Mouse (Mus musculus): ENCODE measurements around the gene Olfr559. TPM values are rescaled to one million over a fixed set of nuclear protein-coding genes. Genes with fewer than 3 reads are reported as not detected.
A peak's percentile ranks its signal among the peaks of the same experiment; 100 is the strongest.

Olfr559 gene
- not detected in 2 replicates for polyA plus RNA-seq (2012; rRNA removed)

DNA sequence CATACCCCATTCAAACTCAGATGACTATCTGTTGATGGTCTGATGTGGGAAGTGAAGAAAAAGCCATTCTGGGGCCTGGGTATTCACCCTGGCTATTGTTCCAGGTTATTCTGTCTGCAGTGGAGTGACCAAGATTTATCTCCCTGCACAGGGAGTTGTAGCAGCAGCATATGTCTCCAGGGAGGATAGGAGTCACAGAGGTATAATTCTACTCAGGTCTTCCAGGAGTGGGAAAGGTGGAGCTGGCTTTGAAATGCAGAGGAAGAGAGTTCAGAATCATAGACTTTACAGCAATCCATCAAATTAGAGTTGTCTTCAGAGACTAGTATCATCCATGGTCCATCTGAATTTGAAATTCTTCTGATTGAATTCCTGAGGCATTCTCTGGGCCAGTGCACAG, at the start of gene Olfr559:
TSS of gene Olfr559 (minus strand) at position 101 of the 400 bp plus-strand sequence.
- DNase-seq (ENCODE audit: low spot score) = no peak

- DNase-seq (ENCODE audit: low spot score) = no peak
Measured at GRCm38 (mm10) chr7:102770921-102771320, 43.6 kb upstream of the Olfr559 start, which contains the start of gene Olfr561. Gene Olfr561, plus strand, starts transcription at chr7:102771221.

- no peak for DNase-seq (ENCODE audit: low spot score)
Measured at GRCm38 (mm10) chr7:102759266-102759665, 32.0 kb upstream of the Olfr559 start, which contains the start of the genes Olfr560 and Olfr78. Gene Olfr560, minus strand, starts transcription at chr7:102759366. Gene Olfr78, minus strand, starts transcription at chr7:102759471.

GRCm38 (mm10) chr7:102752086-102752485, 24.8 kb upstream of the Olfr559 start:
- DNase-seq (ENCODE audit: low spot score) = no peak

DNA sequence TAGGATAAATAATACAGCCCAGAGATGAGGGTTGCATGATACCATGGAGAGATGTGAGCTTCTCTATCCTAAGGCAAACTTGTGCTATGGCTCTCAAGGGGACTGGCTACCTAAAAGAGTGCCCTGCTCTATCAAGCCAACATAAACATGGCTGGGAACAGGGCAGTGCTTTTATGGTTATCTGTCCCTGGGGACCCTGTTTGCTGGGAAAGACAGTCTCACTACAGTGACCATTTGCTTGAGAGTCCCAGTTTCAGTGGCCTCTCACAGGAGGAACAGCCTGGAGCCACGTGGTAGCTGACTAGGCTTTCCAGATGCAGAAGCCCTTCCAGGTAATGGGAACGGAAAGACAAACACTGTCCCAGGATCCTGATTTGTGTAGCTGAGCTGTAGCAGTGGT, 10.4 kb upstream of the Olfr559 start:
- DNase-seq (ENCODE audit: low spot score) = no peak

GRCm38 (mm10) chr7:102733793-102734192, 6.5 kb upstream of the Olfr559 start:
- no peak for DNase-seq (ENCODE audit: low spot score)

DNA sequence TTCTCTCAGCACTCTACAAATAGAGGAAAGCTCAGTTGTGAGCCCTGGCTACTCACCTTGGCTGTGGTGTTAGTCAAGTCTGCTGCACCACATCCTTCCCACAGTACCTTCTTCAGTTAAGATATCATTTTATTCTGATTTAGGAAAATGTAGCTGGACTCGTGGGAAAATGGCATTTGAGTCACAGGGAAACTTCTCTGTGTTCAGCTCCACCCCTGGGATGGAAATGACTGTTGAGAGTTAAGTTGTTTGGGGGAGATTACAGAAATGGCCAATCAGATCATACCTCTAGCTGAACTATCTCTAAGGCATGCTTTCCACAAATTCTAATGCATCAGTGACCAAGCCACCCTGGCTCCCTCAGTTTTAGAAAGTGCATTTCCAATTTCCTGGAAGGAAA, 8.3 kb downstream of the Olfr559 start, which contains the start of gene Olfr33:
TSS of gene Olfr33 (minus strand) at position 101 of the 400 bp plus-strand sequence.
- DNase-seq (ENCODE audit: low spot score) = no peak

DNA sequence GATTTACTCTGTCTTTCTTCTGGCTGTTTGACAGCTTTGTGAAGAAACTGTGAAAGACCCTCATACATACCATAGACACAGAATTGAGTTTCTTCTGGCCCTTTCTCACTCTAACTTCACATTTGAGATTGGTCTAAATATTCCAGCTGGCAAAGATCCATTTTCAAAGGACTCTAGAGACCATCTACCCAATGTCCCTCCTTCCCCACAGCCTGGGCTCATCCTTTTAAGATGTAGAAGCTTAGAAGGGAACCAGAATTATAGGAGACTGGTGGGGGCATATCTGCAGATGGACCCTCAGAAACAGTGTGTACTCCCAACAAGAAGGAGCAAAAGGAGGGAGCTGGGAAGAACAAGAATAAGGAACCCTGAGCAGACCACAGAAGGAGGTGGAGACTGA, 25.4 kb downstream of the Olfr559 start, which contains the start of gene Olfr558:
TSS of gene Olfr558 (plus strand) at position 301 of the 400 bp plus-strand sequence.
- DNase-seq (ENCODE audit: low spot score) = no peak

DNA sequence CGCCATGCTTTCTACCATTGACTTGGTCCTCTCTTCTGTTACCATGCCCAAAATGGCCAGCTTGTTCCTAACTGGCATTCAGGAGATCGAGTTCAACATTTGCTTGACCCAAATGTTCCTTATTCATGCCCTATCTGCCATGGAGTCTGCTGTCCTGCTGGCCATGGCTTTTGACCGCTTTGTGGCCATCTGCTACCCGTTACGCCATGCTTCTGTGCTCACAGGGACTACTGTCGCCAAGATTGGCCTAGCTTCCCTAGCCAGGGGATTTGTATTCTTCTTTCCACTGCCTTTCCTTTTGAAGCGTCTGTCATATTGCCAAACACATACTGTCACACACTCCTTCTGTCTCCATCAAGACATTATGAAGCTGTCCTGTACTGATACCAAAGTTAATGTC, 28.8 kb downstream of the Olfr559 start:
- DNase-seq (ENCODE audit: low spot score) = no peak

- no peak for DNase-seq (ENCODE audit: low spot score)
Measured at GRCm38 (mm10) chr7:102695358-102696125, 31.7 kb downstream of the Olfr559 start, which contains the start of gene Olfr557. Gene Olfr557, plus strand, starts transcription at chr7:102695910.

DNA sequence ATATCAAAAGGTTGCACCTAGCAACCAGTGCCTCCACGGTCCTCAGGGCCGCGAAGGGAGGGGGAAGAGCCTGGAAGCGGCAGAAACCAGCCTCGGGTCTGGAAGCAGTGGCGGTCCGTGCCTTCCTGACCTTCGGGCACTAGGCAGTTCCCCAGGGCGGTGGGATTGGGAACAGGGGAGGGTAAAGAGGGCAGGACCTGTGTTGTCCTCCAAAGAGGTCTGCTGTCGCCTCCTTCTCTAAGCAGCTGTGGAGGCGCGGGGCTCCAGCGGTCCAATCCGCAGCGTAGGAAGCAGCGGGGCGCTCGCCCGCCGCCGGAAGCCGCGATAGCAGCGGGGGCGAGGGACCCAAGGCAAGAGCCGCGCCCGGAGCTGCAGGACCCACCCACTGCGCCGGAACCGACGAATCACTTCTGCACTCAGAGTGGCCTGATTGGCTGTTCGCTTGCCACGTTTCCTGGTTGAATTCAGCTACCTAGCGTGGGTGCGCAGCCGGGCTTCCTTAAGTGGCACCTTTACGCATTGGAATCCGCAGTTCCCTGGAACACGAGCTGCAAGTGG, 40.3 kb downstream of the Olfr559 start, which contains the start of gene Trim68:
TSS of gene Trim68 (minus strand) at position 384 of the 558 bp plus-strand sequence.
- peak; percentile 82 for DNase-seq (ENCODE audit: low spot score)

- DNase-seq (ENCODE audit: low spot score) = no peak
Measured at GRCm38 (mm10) chr7:102681916-102682315, 45.4 kb downstream of the Olfr559 start.

DNA sequence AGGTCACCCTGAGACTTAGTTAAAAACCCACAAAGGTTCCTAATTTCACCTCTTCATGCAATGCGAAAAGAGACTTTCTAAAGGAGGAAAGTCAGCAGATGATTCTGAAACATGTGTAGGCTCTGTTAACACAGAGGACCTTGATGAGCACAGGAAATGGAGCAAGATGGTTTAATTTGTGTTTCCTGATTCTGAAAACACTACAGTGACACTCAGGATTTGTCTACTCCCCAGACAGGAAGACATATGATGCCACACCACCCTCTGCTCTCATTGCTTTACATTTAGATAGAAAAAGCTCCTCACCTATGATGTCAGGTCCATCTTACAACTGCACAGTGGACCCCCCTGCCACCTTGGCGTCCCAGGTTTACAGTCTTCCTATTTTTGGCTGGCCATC, 51.1 kb downstream of the Olfr559 start:
- no peak for DNase-seq (ENCODE audit: low spot score)

Other genes with a start within 250 kb of the Olfr559 start
- not detected in 2 replicates for gene Olfr543, start 245.8 kb downstream of the Olfr559 start, polyA plus RNA-seq (2012; rRNA removed)
- gene Olfr544, start 239.2 kb downstream of the Olfr559 start, polyA plus RNA-seq (2012; rRNA removed) = not detected in 2 replicates
- not detected in 2 replicates for gene Olfr545, start 227.9 kb downstream of the Olfr559 start, polyA plus RNA-seq (2012; rRNA removed)
- not detected in 2 replicates for gene Olfr547, start 192.7 kb downstream of the Olfr559 start, polyA plus RNA-seq (2012; rRNA removed)
- gene Olfr548-ps1, start 186.6 kb downstream of the Olfr559 start, polyA plus RNA-seq (2012; rRNA removed) = not detected in 2 replicates
- not detected in 2 replicates for gene Olfr549, start 177.6 kb downstream of the Olfr559 start, polyA plus RNA-seq (2012; rRNA removed)
- 12.9 and 14.2 TPM in 2 replicates for gene Trim21, start 162.0 kb downstream of the Olfr559 start, polyA plus RNA-seq (2012; rRNA removed)
- gene Olfr550, start 156.0 kb downstream of the Olfr559 start, polyA plus RNA-seq (2012; rRNA removed) = not detected in 2 replicates
- gene Olfr551, start 135.6 kb downstream of the Olfr559 start, polyA plus RNA-seq (2012; rRNA removed) = not detected in 2 replicates
- not detected in 2 replicates for gene Olfr552, start 129.7 kb downstream of the Olfr559 start, polyA plus RNA-seq (2012; rRNA removed)
- gene Olfr553, start 109.3 kb downstream of the Olfr559 start, polyA plus RNA-seq (2012; rRNA removed) = not detected in 2 replicates
- gene Olfr554, start 89.1 kb downstream of the Olfr559 start, polyA plus RNA-seq (2012; rRNA removed) = not detected in 2 replicates
- gene Olfr555, start 68.7 kb downstream of the Olfr559 start, polyA plus RNA-seq (2012; rRNA removed) = not detected in 2 replicates
- gene Olfr556, start 62.6 kb downstream of the Olfr559 start, polyA plus RNA-seq (2012; rRNA removed) = not detected in 2 replicates
- gene Trim68, start 40.2 kb downstream of the Olfr559 start, polyA plus RNA-seq (2012; rRNA removed) = 75.3 and 99.1 TPM in 2 replicates
- gene Olfr557, start 31.6 kb downstream of the Olfr559 start, polyA plus RNA-seq (2012; rRNA removed) = not detected in 2 replicates
- 1.3 and 1.4 TPM in 2 replicates for gene Olfr558, start 25.3 kb downstream of the Olfr559 start, polyA plus RNA-seq (2012; rRNA removed)
- gene Olfr33, start 8.4 kb downstream of the Olfr559 start, polyA plus RNA-seq (2012; rRNA removed) = not detected in 2 replicates
- gene Olfr560, start 31.9 kb upstream of the Olfr559 start, polyA plus RNA-seq (2012; rRNA removed) = 0.03 TPM in 1 of 2 replicates, not detected in the other
- gene Olfr78, start 32.0 kb upstream of the Olfr559 start, polyA plus RNA-seq (2012; rRNA removed) = 1.0 and 1.4 TPM in 2 replicates
- not detected in 2 replicates for gene Olfr561, start 43.7 kb upstream of the Olfr559 start, polyA plus RNA-seq (2012; rRNA removed)
- gene Olfr564, start 76.0 kb upstream of the Olfr559 start, polyA plus RNA-seq (2012; rRNA removed) = not detected in 2 replicates
- not detected in 2 replicates for gene Olfr566, start 131.3 kb upstream of the Olfr559 start, polyA plus RNA-seq (2012; rRNA removed)
- not detected in 2 replicates for gene Olfr568, start 149.6 kb upstream of the Olfr559 start, polyA plus RNA-seq (2012; rRNA removed)
- not detected in 2 replicates for gene Olfr569, start 163.4 kb upstream of the Olfr559 start, polyA plus RNA-seq (2012; rRNA removed)
- gene Olfr570, start 167.1 kb upstream of the Olfr559 start, polyA plus RNA-seq (2012; rRNA removed) = not detected in 2 replicates
- not detected in 2 replicates for gene Olfr571, start 190.0 kb upstream of the Olfr559 start, polyA plus RNA-seq (2012; rRNA removed)
- not detected in 2 replicates for gene Olfr572, start 196.9 kb upstream of the Olfr559 start, polyA plus RNA-seq (2012; rRNA removed)
- not detected in 2 replicates for gene Olfr573-ps1, start 215.1 kb upstream of the Olfr559 start, polyA plus RNA-seq (2012; rRNA removed)
- not detected in 2 replicates for gene Olfr574, start 221.0 kb upstream of the Olfr559 start, polyA plus RNA-seq (2012; rRNA removed)
- not detected in 2 replicates for gene Olfr575, start 231.3 kb upstream of the Olfr559 start, polyA plus RNA-seq (2012; rRNA removed)
- not detected in 2 replicates for gene Olfr576, start 235.2 kb upstream of the Olfr559 start, polyA plus RNA-seq (2012; rRNA removed)
- not detected in 2 replicates for gene Olfr577, start 248.5 kb upstream of the Olfr559 start, polyA plus RNA-seq (2012; rRNA removed)